Mouse (Mus musculus) bone marrow, adult 2 months (tissue): ENCODE measurements around the gene Stk4. TPM values are rescaled to one million over a fixed set of nuclear protein-coding genes. Genes with fewer than 3 reads are reported as not detected.

ENCODE experiments used
- H3K27ac ChIP-seq: fragments of 200-500 bp; 2 replicates; pipeline ENCODE4 v1.5.1; 2012; ENCODE audit warnings: low read depth, mild to moderate bottlenecking, control low read depth, inconsistent platforms, low read length; ENCODE audit not compliant: control insufficient read depth, poor library complexity, insufficient read depth
- H3K4me1 ChIP-seq: fragments of 200-500 bp; 2 replicates; pipeline ENCODE4 v1.6.1; 2011; ENCODE audit warnings: low read length; ENCODE audit not compliant: control insufficient read depth, insufficient read depth
- H3K4me3 ChIP-seq: fragments of 200-500 bp; replicated peaks from 2 replicates; pipeline ENCODE3; 2011; ENCODE audit warnings: mild to moderate bottlenecking, low read depth, low read length, control low read depth; ENCODE audit not compliant: control insufficient read depth
- CTCF ChIP-seq: fragments of 200-500 bp; IDR thresholded peaks from 2 replicates; pipeline ENCODE4 v1.5.1; 2011; ENCODE audit warnings: low read length, control low read depth; ENCODE audit not compliant: control insufficient read depth, insufficient read depth
- POLR2A ChIP-seq: fragments of 200-500 bp; IDR thresholded peaks from 2 replicates; pipeline ENCODE4 v1.6.1; 2011; ENCODE audit warnings: low read depth, mild to moderate bottlenecking, control low read depth, low read length, borderline replicate concordance; ENCODE audit not compliant: control insufficient read depth
- WGBS: fragments of 180-500 bp; shearing (Covaris S2); methylation state at CpG from one replicate; pipeline ENCODE4 v1.1.7; 2018; 5-methylcytosine and 5-hydroxymethylcytosine counted together
- polyA plus RNA-seq: library from polyadenylated mRNA; stranded (reverse); fragments of >200 nt; gene quantifications from 2 replicates; pipeline ENCODE4 v1.2.4, GENCODE M21; 2011; ENCODE audit warnings: low replicate concordance; ENCODE audit not compliant: missing spikeins, insufficient read depth, insufficient read length

Gene Stk4
- polyA plus RNA-seq, 1 experiment = 28.7 TPM

DNA sequence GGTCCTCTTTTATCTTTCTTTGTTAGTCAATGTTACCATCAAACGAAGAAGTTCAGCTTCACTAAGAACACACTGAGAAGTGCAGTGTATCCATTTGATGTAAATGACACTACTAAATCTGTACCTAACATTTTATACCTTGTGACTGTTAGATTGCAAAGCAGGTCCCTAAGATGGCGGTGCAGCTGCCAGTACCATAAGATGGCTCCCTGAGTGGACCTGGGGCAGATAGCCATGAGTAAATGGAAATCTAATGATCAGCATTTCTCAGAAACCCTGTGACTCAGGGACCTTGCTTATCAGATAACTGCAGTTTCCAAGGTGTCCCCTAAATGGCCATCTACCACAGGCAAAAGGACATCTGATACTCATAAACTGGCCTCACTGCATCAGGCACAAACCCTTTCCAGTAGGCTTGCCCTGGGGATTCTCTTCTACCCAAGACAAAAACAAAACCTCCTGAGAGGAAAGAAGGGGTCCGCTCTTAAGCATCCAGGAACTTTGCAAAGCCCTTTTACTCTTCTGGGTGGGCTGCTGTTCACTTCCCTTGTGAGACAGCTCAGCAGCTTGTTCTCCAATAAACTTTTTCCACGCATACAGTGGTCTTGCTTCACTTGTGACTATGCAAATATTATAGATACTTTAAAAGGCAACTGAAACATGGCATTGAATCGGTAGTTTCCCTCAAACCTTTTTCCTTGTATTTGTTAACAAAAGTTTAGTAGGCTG, 126.0 kb downstream of the Stk4 start:
- Histone ChIP-seq H3K4me3 (no peak overlapping the region), H3K4me1 (no peaks in the 10 kb centered on the region), H3K27ac (no peak overlapping the region)
- 77% methylated on average over 5 of the region's 5 CpGs for WGBS
- TF ChIP-seq CTCF = no peak
- TF ChIP-seq POLR2A = no peak

DNA sequence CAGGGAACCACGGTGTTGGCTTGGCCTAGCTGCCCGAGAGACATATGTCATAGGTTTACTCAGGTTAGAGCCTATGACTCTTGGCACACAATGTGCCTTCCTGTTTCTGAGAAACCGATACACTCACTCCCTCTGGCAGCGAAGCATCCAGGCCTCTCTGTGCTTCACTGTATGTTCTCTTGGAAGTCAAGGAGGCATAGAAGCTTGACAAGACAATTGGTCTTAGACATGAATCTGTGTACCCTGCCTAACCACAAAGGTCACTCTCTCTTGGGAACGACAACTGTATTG, 126.5 kb downstream of the Stk4 start:
- H3K4me3 ChIP-seq = no peak overlapping the region
- TF ChIP-seq POLR2A (no peak), CTCF (no peak)
- H3K27ac ChIP-seq = no peak overlapping the region
- WGBS = 80% methylated on average over 5 of the region's 5 CpGs
- no peaks in the 10 kb centered on the region for H3K4me1 ChIP-seq

DNA sequence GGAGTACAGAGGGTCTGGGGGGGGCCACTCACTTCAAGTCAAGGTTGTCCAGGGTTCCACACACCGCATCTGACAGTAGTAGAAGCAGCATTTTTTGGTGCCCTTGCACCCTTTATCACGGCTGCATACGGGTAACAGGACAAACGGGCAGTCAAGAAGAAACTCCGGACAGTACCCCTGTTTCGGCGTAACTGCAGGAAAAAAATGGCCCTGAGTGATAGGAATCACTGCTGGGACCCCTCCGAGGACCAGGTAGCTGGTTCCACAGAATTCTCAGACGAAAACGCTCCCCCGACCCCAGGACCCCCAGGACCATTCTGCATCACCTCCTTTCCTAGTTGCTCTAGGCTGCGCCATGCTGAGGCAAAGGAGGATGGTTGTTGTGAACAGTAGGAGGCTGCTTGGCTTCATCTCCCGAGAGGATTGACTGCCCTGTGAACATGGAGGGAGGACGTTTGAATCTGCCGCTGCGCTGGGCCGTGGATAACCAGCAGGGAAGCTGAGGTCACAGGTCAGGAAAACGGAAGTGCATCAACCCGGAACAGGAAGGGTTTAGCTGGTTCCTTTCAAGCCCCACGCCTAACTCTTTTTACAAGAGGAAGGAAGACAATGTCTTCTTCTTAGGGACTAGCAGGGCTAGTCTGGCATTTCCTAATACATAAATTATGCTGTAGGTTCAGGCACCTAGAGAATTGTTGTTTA, 129.7 kb downstream of the Stk4 start, which contains the start of gene Wfdc15a:
Wfdc15a (minus strand) TSS at position 505 of the 702 bp plus-strand sequence.
- TF ChIP-seq CTCF (no peak), POLR2A (no peak)
- no peak within 1 kb of the TSS for H3K4me3 ChIP-seq
- WGBS = 75% methylated on average over 20 of the region's 20 CpGs
- no peaks in the 10 kb centered on the region for H3K4me1 ChIP-seq
- H3K27ac ChIP-seq = no peak within 1 kb of the TSS

Other genes with a start within 250 kb of the Stk4 start
- gene Ccn5, start 249.5 kb upstream of the Stk4 start, polyA plus RNA-seq = 3.1 and 12.3 TPM in 2 replicates
- not detected in 2 replicates for gene Kcnk15, start 216.7 kb upstream of the Stk4 start, polyA plus RNA-seq
- gene Rims4, start 151.6 kb upstream of the Stk4 start, polyA plus RNA-seq = 0.30 TPM in 1 of 2 replicates, not detected in the other
- 38.3 and 61.2 TPM in 2 replicates for gene Ywhab, start 75.4 kb upstream of the Stk4 start, polyA plus RNA-seq
- gene Pabpc1l, start 44.9 kb upstream of the Stk4 start, polyA plus RNA-seq = 8.6 and 10.8 TPM in 2 replicates
- 34.6 and 50.9 TPM in 2 replicates for gene Tomm34, start 847 bp downstream of the Stk4 start, polyA plus RNA-seq
- gene Kcns1, start 100.8 kb downstream of the Stk4 start, polyA plus RNA-seq = not detected in 2 replicates
- gene Wfdc5, start 112.4 kb downstream of the Stk4 start, polyA plus RNA-seq = not detected in 2 replicates
- not detected in 2 replicates for gene Wfdc12, start 120.3 kb downstream of the Stk4 start, polyA plus RNA-seq
- gene Wfdc15a, start 129.8 kb downstream of the Stk4 start, polyA plus RNA-seq = not detected in 2 replicates
- 3.2 TPM in 1 of 2 replicates, not detected in the other for gene Wfdc15b, start 151.3 kb downstream of the Stk4 start, polyA plus RNA-seq
- not detected in 2 replicates for gene Svs2, start 168.1 kb downstream of the Stk4 start, polyA plus RNA-seq
- not detected in 2 replicates for gene Svs3b, start 186.3 kb downstream of the Stk4 start, polyA plus RNA-seq
- gene Svs4, start 208.1 kb downstream of the Stk4 start, polyA plus RNA-seq = not detected in 2 replicates
- not detected in 2 replicates for gene Svs3a, start 218.9 kb downstream of the Stk4 start, polyA plus RNA-seq
- not detected in 2 replicates for gene Svs6, start 246.4 kb downstream of the Stk4 start, polyA plus RNA-seq